ENCODE assay signal across 34 mouse cellular contexts in genomic region chr3:117247833-117248232, GRCm38 (mm10).
"Had no signal": no experiment of that assay in that cellular context is flagged by ENCODE, and none has a peak within 500 bp of the region (broad histone marks: within the 10 kb centered on the region; RNA-seq: fewer than 3 reads in every experiment).

No protein-coding gene starts in this region.

- H3K9ac ChIP-seq: heart, embryonic 12.5 days; heart, embryonic 13.5 days; heart, embryonic 15.5 days; hindbrain, embryonic 12.5 days; hindbrain, embryonic 13.5 days; hindbrain, embryonic 14.5 days; hindbrain, embryonic 15.5 days; intestine, embryonic 15.5 days; kidney, embryonic 15.5 days had no signal

- H3K9me3 ChIP-seq: heart, embryonic 10.5 days; heart, embryonic 12.5 days; heart, embryonic 13.5 days; heart, embryonic 15.5 days; hindbrain, embryonic 10.5 days; hindbrain, embryonic 12.5 days; hindbrain, embryonic 13.5 days; hindbrain, embryonic 15.5 days; intestine, embryonic 15.5 days; kidney, embryonic 15.5 days had no signal

- ATAC-seq: hindbrain, embryonic 16.5 days; hindbrain, postnatal 0 days; inflammation-experienced regulatory T-cells, adult 6 months; intestine, embryonic 15.5 days; intestine, embryonic 16.5 days; intestine, postnatal 0 days had no signal

- H3K27ac ChIP-seq: heart, embryonic 10.5 days; heart, embryonic 13.5 days; heart, embryonic 15.5 days; hindbrain, embryonic 10.5 days; hindbrain, embryonic 12.5 days; hindbrain, embryonic 13.5 days; hindbrain, embryonic 14.5 days; hindbrain, embryonic 15.5 days; hindbrain, postnatal 0 days; intestine, embryonic 15.5 days; kidney, embryonic 15.5 days; kidney, postnatal 0 days; left cerebral cortex, adult 2 months had no signal

- H3K27me3 ChIP-seq: heart, embryonic 12.5 days; heart, embryonic 13.5 days; heart, embryonic 15.5 days; hindbrain, embryonic 12.5 days; hindbrain, embryonic 13.5 days; hindbrain, embryonic 15.5 days; intestine, embryonic 15.5 days; kidney, embryonic 15.5 days had no signal

- H3K36me3 ChIP-seq: heart, embryonic 10.5 days; heart, embryonic 12.5 days; heart, embryonic 13.5 days; heart, embryonic 15.5 days; hindbrain, embryonic 10.5 days; hindbrain, embryonic 12.5 days; hindbrain, embryonic 13.5 days; hindbrain, embryonic 15.5 days; intestine, embryonic 15.5 days; kidney, embryonic 15.5 days had no signal

- H3K4me1 ChIP-seq: heart, embryonic 10.5 days; heart, embryonic 12.5 days; heart, embryonic 13.5 days; heart, embryonic 15.5 days; hindbrain, embryonic 10.5 days; hindbrain, embryonic 12.5 days; hindbrain, embryonic 13.5 days; hindbrain, embryonic 15.5 days; intestine, embryonic 15.5 days; kidney, embryonic 15.5 days had no signal

- H3K4me3 ChIP-seq: heart, embryonic 10.5 days; heart, embryonic 12.5 days; heart, embryonic 13.5 days; heart, embryonic 15.5 days; hindbrain, embryonic 10.5 days; hindbrain, embryonic 12.5 days; hindbrain, embryonic 13.5 days; hindbrain, embryonic 15.5 days; intestine, embryonic 15.5 days; kidney, embryonic 15.5 days; left cerebral cortex, adult 2 months had no signal

- H3K4me2 ChIP-seq: heart, embryonic 11.5 days; heart, embryonic 12.5 days; heart, embryonic 13.5 days; heart, embryonic 15.5 days; hindbrain, embryonic 12.5 days; hindbrain, embryonic 13.5 days; hindbrain, embryonic 14.5 days; hindbrain, embryonic 15.5 days; intestine, embryonic 15.5 days; kidney, embryonic 15.5 days had no signal

- DNase-seq: heart, postnatal 10 days; heart, postnatal 14 days; heart, postnatal 36 days; heart, postnatal 4 days; kidney, adult 11 months; kidney, adult 18-20 months; kidney, adult 2 months; kidney, adult 8-10 months; kidney, adult 9 months; kidney, postnatal 10 days; kidney, postnatal 14 days; kidney, postnatal 25 days; kidney, postnatal 36 days; kidney, postnatal 4 days; layer of hippocampus, postnatal 36 days had no signal
